Mouse (Mus musculus): ENCODE results near the gene Gpr65. TPM values are rescaled to one million over a fixed set of nuclear protein-coding genes. Genes with fewer than 3 reads are reported as not detected.

Gpr65 gene
- total and polyA plus RNA-seq, 3 experiments = 31.9 to 80.5 (median 80.3) TPM

DNA sequence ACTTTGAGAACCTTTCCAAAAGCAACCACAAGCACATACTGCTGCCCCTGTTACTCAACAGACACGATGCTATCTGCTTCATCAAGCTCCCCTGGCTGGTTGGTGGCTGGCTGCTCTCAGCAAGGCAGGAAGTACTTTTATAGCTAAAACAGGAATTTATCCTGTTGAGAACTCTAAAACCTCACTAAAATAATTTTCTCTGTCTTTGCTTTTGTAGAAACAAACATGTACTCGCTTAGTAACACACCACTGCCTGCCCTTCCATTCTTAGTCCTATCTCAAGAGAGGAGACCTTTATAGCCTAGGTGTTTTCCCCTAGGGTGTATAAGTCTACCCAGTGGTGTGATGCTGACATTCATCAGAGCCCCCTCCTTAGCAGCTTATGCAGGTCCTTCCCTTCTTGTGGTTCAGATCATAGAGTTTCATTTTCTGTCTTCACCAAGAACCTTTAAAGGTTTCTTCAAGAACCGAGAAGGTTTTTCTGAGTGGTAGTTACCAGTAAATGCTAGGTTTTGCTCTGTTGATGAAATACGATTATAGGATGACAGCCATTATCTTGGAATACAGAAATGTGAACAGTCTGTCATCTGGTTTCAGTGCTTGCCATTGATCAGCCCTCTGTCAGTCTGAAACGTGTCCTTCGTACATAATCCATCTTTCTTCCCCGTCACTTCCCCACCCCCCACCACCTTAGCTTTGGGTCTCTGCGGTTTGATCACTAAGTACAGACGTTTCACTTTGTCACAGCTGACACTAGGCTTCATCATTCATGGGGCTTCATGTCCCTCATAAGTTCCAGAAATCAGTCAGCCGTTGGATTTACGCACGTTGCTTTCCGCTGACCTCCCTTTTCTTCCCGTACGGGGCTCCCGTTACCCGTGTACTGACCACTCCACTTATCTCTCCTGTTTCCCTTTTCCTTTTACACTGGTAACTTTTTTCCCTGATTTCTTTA is 1.6 kb downstream of the Gpr65 start (continued):
- TF ChIP-seq UBTF (IDR thresholded peaks at IDR 0.05; ENCODE audit: low read depth, low read length) = peak; percentile 61; the same call in 1 of the 2 replicates

GRCm38 (mm10) chr12:98270810-98271566 is 2.6 kb downstream of the Gpr65 start:
- Histone ChIP-seq H3K4me1 (ENCODE audit: control insufficient read depth in 1 of 2, insufficient read depth in 2 of 2) (peaks cover 18 to 48% of the 10 kb centered on the region in 2 experiments), H3K4me2 (ENCODE audit: insufficient read depth, low read depth, poor library complexity, severe bottlenecking) (peak overlapping the region; percentile 80), H3K27ac (ENCODE audit: insufficient read depth, low read depth) (peak overlapping the region; percentile 97), H3K36me3 (replicated peaks in 1 of 2; ENCODE audit: control insufficient read depth in 1 of 2, insufficient read depth in 1 of 2, low read length in 1 of 2) (peaks cover 18 to 30% of the 10 kb centered on the region in 2 experiments), H3K79me2 (replicated peaks; ENCODE audit: control insufficient read depth, extremely low read depth, insufficient read depth, poor library complexity, severe bottlenecking) (peaks cover 46% of the 10 kb centered on the region), H3K9me3 (replicated peaks; ENCODE audit: low read length) (no peaks in the 10 kb centered on the region), H3K9ac (ENCODE audit: insufficient read depth, low read depth) (peak overlapping the region; percentile 97), H3K4me3 (replicated peaks in 1 of 3; ENCODE audit: low read depth in 2 of 3, low read length in 2 of 3, poor library complexity in 1 of 3) (peak overlapping the region; percentile 53 to 91 (median 67)), H3K27me3 (replicated peaks) (no peaks in the 10 kb centered on the region)
- dilution Hi-C loops (cut with MboI; ENCODE audit: extremely low pct_ligation_motif_present, extremely low pct_unique_long_range_greater_than_20kb, low sequenced_read_pairs) = no loop called here
- in situ Hi-C loops (cut with MboI; ENCODE audit: low pct_ligation_motif_present, low pct_unique_long_range_greater_than_20kb, low sequenced_read_pairs) = loop anchor here (10.0 kb wide), 1 partner anchor 56 kb away; no protein-coding TSS in a partner anchor
- DNase-seq (ENCODE audit: extremely low read depth) = no peak
- TF ChIP-seq RAD21 (IDR thresholded peaks at IDR 0.05; ENCODE audit: low read depth, low read length) (no peak), MAX (IDR thresholded peaks at IDR 0.05; ENCODE audit: low read length) (peak; percentile 3; the same call in 1 of the 2 replicates), ETS1 (conservative IDR thresholded peaks at IDR 0.05; ENCODE audit: low read depth, low read length) (peak; percentile 13), CHD1 (IDR thresholded peaks at IDR 0.05; ENCODE audit: low read depth, low read length) (0 out of 2 replicates have a peak, but pooled peaks have one; percentile 83)

DNA sequence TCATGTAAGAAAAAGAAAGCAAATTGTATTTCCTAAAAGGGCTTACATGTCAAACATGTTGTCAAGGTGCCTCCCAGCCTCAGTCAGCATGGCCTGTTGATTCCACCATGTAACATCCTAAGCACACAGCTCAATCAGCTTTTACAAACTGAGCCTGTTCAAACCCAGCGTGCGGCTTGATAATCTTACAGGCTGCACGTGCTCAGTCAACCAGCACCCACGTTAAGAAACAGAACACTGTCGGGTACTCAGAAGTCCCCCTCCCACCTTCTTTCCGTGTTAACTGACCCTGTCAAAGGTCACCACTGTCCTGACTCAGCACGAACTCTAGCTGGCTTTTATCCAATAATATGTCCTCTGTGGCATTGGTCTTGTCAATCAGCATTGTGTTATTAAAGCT is 4.0 kb downstream of the Gpr65 start:
- no peaks in the 10 kb centered on the region for H3K9me3 ChIP-seq (replicated peaks; ENCODE audit: low read length)
- H3K9ac ChIP-seq (ENCODE audit: insufficient read depth, low read depth) = peak overlapping the region; percentile 23; the same call in 1 of the 2 replicates
- H3K4me3 ChIP-seq (replicated peaks in 1 of 3; ENCODE audit: low read depth in 2 of 3, low read length in 2 of 3, poor library complexity in 1 of 3) = peak overlapping the region in 1 of 3 experiments; percentile 32
- H3K36me3 ChIP-seq (replicated peaks in 1 of 2; ENCODE audit: control insufficient read depth in 1 of 2, insufficient read depth in 1 of 2, low read length in 1 of 2) = peaks cover 21 to 38% of the 10 kb centered on the region in 2 experiments
- dilution Hi-C loops (cut with MboI; ENCODE audit: extremely low pct_ligation_motif_present, extremely low pct_unique_long_range_greater_than_20kb, low sequenced_read_pairs) = no loop called here
- DNase-seq (ENCODE audit: extremely low read depth) = no peak
- H3K79me2 ChIP-seq (replicated peaks; ENCODE audit: control insufficient read depth, extremely low read depth, insufficient read depth, poor library complexity, severe bottlenecking) = peaks cover 49% of the 10 kb centered on the region
- TF ChIP-seq POLR2AphosphoS2 (IDR thresholded peaks at IDR 0.05; ENCODE audit: low read depth, low read length) (no peak), PAX5 (IDR thresholded peaks at IDR 0.05; ENCODE audit: low read length) (no peak), MXI1 (IDR thresholded peaks at IDR 0.05; ENCODE audit: low read depth, low read length) (peak; percentile 61; the same call in 1 of the 2 replicates), ETS1 (conservative IDR thresholded peaks at IDR 0.05; ENCODE audit: low read depth, low read length) (no peak), CTCF (conservative IDR thresholded peaks at IDR 0.05 in 1 of 2, IDR thresholded peaks at IDR 0.05 in 1 of 2; ENCODE audit: low read depth in 2 of 2, low read length in 2 of 2) (no peak), ZKSCAN1 (IDR thresholded peaks at IDR 0.05; ENCODE audit: borderline replicate concordance, low read depth, low read length) (no peak), USF1 (IDR thresholded peaks at IDR 0.05; ENCODE audit: low read depth, low read length) (no peak), MEF2A (IDR thresholded peaks at IDR 0.05; ENCODE audit: borderline replicate concordance, low read depth, low read length) (no peak), BHLHE40 (IDR thresholded peaks at IDR 0.05; ENCODE audit: low read depth, low read length) (peak; percentile 82), ZMIZ1 (IDR thresholded peaks at IDR 0.05; ENCODE audit: low read depth, low read length) (no peak), ELF1 (IDR thresholded peaks at IDR 0.05; ENCODE audit: low read depth, low read length) (no peak), MAFK (IDR thresholded peaks at IDR 0.05; ENCODE audit: insufficient replicate concordance, low read length) (peak; percentile 69; the same call in 1 of the 2 replicates)
- in situ Hi-C loops (cut with MboI; ENCODE audit: low pct_ligation_motif_present, low pct_unique_long_range_greater_than_20kb, low sequenced_read_pairs) = loop anchor here (10.0 kb wide), 1 partner anchor 58 kb away; no protein-coding TSS in a partner anchor
- no peaks in the 10 kb centered on the region for H3K27me3 ChIP-seq (replicated peaks)
- peak overlapping the region; percentile 68 for H3K4me2 ChIP-seq (ENCODE audit: insufficient read depth, low read depth, poor library complexity, severe bottlenecking)
- H3K27ac ChIP-seq (ENCODE audit: insufficient read depth, low read depth) = peak overlapping the region; percentile 10; the same call in 1 of the 2 replicates
- peaks cover 18 to 42% of the 10 kb centered on the region in 2 experiments for H3K4me1 ChIP-seq (ENCODE audit: control insufficient read depth in 1 of 2, insufficient read depth in 2 of 2)

All from CH12.LX (cell line).